Mouse (Mus musculus) heart, embryonic 15.5 days (tissue): ENCODE data around the gene Dusp9. TPM values are rescaled to one million over a fixed set of nuclear protein-coding genes. Genes with fewer than 3 reads are reported as not detected.

ENCODE experiments used
- ATAC-seq: fragments of 200-750 bp; cut with Nextera tagmentation; replicated peaks from 2 replicates; pipeline ENCODE4 v1.8.0; 2017; ENCODE audit warnings: low read depth, moderate TSS enrichment; ENCODE audit not compliant: insufficient number of reproducible peaks, insufficient read depth, low FRiP score
- H3K27ac ChIP-seq: fragments of 300-500 bp; sonication (generic); 2 replicates; pipeline ENCODE4 v1.5.1; 2015; ENCODE audit warnings: mild to moderate bottlenecking, inconsistent platforms
- H3K27me3 ChIP-seq: fragments of 300-500 bp; sonication (generic); 2 replicates; pipeline ENCODE4 v1.6.1; 2015; ENCODE audit warnings: inconsistent platforms
- H3K36me3 ChIP-seq: fragments of 300-500 bp; sonication (generic); 2 replicates; pipeline ENCODE4 v1.6.1; 2015; ENCODE audit warnings: mild to moderate bottlenecking, inconsistent platforms
- H3K4me1 ChIP-seq: fragments of 300-500 bp; sonication (generic); replicated peaks from 2 replicates; pipeline ENCODE4 v1.6.1; 2015; ENCODE audit warnings: inconsistent platforms
- H3K4me2 ChIP-seq: fragments of 300-500 bp; sonication (generic); 2 replicates; pipeline ENCODE4 v1.6.1; 2015; ENCODE audit warnings: inconsistent platforms, mild to moderate bottlenecking, moderate library complexity
- H3K4me3 ChIP-seq: fragments of 300-500 bp; sonication (generic); 2 replicates; pipeline ENCODE4 v1.5.1; 2015; ENCODE audit warnings: mild to moderate bottlenecking, inconsistent platforms
- H3K9ac ChIP-seq: fragments of 300-500 bp; sonication (generic); 2 replicates; pipeline ENCODE4 v1.6.1; 2015; ENCODE audit warnings: mild to moderate bottlenecking, inconsistent platforms
- H3K9me3 ChIP-seq: fragments of 300-500 bp; sonication (generic); replicated peaks from 2 replicates; pipeline ENCODE4 v1.6.1; 2016; ENCODE audit warnings: inconsistent platforms
- WGBS: fragments of 180-500 bp; shearing (Covaris S2); methylation state at CpG from one replicate; pipeline ENCODE4 v1.1.7; 2015; ENCODE audit warnings: mixed read lengths; 5-methylcytosine and 5-hydroxymethylcytosine counted together
- polyA plus RNA-seq: library from polyadenylated mRNA; unstranded; fragments of >200 nt; fragmentation: Nextera tagmentation; extraction: Ambion mirVana; gene quantifications from 2 replicates; pipeline ENCODE4 v1.2.1, GENCODE M21; 2015

The Dusp9 gene
- polyA plus RNA-seq, 1 experiment from 2014 or later: 1.4 TPM

DNA sequence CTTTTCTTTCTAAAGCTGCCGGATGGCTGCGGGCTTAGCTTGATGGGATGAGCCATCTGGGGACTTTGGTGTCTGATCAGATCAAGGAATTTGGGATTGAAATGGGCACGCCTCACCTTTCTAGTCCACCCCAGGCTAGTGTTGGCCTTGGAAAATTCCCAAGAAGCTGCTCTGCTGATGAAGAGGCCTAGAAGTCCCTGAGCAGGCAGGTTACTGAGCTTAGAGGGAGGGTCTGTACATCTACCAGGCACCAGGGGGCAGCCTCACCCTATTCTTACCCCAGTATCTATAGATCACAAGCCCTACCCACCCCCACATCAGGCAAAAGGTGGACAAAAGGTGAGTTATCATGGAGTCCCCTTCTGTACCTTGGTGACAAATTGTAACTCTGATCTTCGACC, 32.8 kb downstream of the Dusp9 start:
- H3K4me3 ChIP-seq: peak overlapping the region; percentile 67; the same call in 1 of the 2 replicates
- H3K27me3 ChIP-seq: no peaks in the 10 kb centered on the region
- peaks cover 11% of the 10 kb centered on the region for H3K4me1 ChIP-seq
- ATAC-seq: 0 out of 2 replicates have a peak, but pooled peaks have one; percentile 17
- H3K9ac ChIP-seq: no peak overlapping the region
- no peak overlapping the region for H3K4me2 ChIP-seq
- no peaks in the 10 kb centered on the region for H3K9me3 ChIP-seq
- peaks cover 5% of the 10 kb centered on the region; the same call in 1 of the 2 replicates for H3K36me3 ChIP-seq
- WGBS: 55% methylated on average over 4 of the region's 4 CpGs
- no peak overlapping the region for H3K27ac ChIP-seq

DNA sequence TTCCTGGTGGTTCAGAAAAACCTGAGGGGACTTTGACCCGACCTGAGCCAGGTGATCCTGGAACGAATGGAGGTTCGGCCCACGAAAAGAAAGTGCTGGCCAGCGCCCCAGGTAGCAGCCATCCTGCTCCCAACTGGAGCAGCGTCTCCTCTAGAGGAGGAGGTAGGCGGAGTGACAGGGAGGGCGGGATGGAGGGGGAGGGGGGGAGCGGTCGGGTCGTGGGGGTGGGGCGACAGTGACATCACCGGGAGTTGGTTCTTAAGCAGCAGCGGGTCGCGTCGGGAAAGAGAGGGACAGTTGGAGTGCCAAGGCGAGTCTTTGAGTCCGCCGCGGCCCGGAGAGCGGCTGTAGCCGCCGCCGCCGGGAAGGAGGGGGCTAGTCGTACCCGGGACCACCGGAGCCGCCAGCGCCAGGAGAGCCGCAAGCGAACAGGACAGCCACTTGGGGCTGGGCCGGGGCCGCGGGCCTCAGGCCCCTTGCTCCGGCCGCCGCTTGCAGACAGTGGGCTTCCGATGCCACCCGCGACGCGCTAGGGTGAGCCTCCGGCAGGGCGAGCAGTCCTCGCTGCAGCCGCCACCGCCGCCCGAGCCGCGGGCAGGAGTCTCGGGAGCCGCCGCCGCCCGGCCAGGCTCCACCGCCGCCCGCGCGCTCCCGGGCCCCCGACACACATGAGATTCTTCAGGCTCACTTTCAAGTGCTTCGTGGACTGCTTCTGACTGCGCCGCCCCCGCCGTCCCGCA, 33.8 kb downstream of the Dusp9 start, which contains the start of gene Slc6a8:
Gene Slc6a8, plus strand, starts transcription at position 272 of the 740 bp plus-strand sequence.
- WGBS: 9% methylated on average over 63 of the region's 72 CpGs
- Histone ChIP-seq H3K4me1 (peaks cover 11% of the 10 kb centered on the region), H3K4me2 (peak within 1 kb of the TSS; percentile 63), H3K9ac (peak within 1 kb of the TSS; percentile 78), H3K9me3 (no peaks in the 10 kb centered on the region), H3K27ac (peak within 1 kb of the TSS; percentile 85), H3K4me3 (peak within 1 kb of the TSS; percentile 67), H3K36me3 (peaks cover 6% of the 10 kb centered on the region; the same call in 1 of the 2 replicates), H3K27me3 (no peaks in the 10 kb centered on the region)
- peak; percentile 74 for ATAC-seq

GRCm38 (mm10) chrX:73673619-73673967, 34.4 kb downstream of the Dusp9 start:
- 0 out of 2 replicates have a peak, but pooled peaks have one; percentile 8 for ATAC-seq
- H3K9me3 ChIP-seq: no peaks in the 10 kb centered on the region
- H3K9ac ChIP-seq: peak overlapping the region; percentile 78
- 16% methylated on average over 35 of the region's 42 CpGs for WGBS
- peak overlapping the region; percentile 67 for H3K4me3 ChIP-seq
- no peaks in the 10 kb centered on the region for H3K27me3 ChIP-seq
- H3K4me1 ChIP-seq: peaks cover 11% of the 10 kb centered on the region
- H3K27ac ChIP-seq: peak overlapping the region; percentile 85
- peak overlapping the region; percentile 63 for H3K4me2 ChIP-seq
- peaks cover 6% of the 10 kb centered on the region; the same call in 1 of the 2 replicates for H3K36me3 ChIP-seq

DNA sequence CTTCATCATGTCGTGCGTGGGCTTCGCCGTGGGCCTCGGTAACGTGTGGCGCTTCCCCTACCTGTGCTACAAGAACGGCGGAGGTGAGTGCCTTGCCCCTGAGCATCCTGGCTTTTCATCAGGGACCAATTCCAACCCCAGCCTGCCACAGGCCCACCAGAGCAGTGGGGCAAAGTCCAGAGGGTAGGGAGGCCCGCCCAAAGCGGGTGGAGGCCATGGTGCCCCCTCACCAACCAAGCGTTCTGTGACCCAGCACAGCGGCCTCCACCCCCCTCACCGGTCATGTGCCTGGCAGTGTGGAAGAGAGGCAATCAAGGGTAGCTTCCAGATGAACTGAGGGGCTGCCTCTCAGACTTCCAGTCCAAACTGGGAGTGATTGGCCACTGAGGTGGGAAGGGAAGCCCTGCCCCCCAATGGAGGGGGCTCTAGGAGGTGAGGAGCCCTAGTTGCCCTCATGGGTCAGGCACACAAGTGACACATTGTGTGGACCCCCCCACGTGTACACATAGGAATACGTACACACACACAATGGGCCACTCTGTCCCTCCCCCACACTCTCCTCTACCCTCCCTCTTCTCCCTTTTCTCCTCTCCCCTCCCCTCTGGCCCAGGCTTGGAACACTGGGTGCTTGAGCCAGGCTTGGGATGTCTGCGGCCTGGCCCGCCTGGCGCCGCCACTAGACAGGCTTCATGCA, 34.9 kb downstream of the Dusp9 start:
- ATAC-seq: peak; percentile 16

DNA sequence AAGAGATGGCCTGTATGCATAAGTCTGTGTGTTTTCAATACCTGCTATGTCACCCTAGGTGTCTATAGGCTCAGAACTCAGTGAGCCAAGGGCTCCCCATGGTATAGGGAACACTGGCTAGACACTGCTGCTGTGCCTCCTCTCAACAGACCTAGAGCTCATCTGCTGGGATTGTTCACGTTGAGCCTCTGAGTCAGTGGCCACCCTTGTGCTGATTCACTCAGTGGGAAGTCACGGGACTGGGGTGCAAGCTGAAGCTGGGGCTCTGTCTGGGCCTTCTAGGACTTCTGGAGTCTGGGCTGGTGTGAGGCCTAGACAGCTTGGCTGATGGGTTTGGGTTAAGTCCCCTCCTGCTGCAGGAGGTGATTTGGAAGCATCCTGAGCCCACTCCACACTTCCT, 36.0 kb downstream of the Dusp9 start:
- no peak overlapping the region for H3K9ac ChIP-seq
- H3K27ac ChIP-seq: no peak overlapping the region
- H3K4me2 ChIP-seq: peak overlapping the region; percentile 63
- no peaks in the 10 kb centered on the region for H3K27me3 ChIP-seq
- peaks cover 6% of the 10 kb centered on the region; the same call in 1 of the 2 replicates for H3K36me3 ChIP-seq
- WGBS: 62% methylated on average over 2 of the region's 2 CpGs
- H3K4me1 ChIP-seq: peaks cover 11% of the 10 kb centered on the region
- no peak for ATAC-seq
- H3K4me3 ChIP-seq: peak overlapping the region; percentile 67
- H3K9me3 ChIP-seq: no peaks in the 10 kb centered on the region

More for the DNA sequence above, 34.9 kb downstream of the Dusp9 start:
- H3K36me3 ChIP-seq: peaks cover 6% of the 10 kb centered on the region; the same call in 1 of the 2 replicates
- peak overlapping the region; percentile 67 for H3K4me3 ChIP-seq
- H3K4me1 ChIP-seq: peaks cover 11% of the 10 kb centered on the region
- H3K27ac ChIP-seq: peak overlapping the region; percentile 85
- peak overlapping the region; percentile 78 for H3K9ac ChIP-seq
- peak overlapping the region; percentile 63 for H3K4me2 ChIP-seq
- 16% methylated on average over 20 of the region's 20 CpGs for WGBS
- no peaks in the 10 kb centered on the region for H3K27me3 ChIP-seq
- no peaks in the 10 kb centered on the region for H3K9me3 ChIP-seq

DNA sequence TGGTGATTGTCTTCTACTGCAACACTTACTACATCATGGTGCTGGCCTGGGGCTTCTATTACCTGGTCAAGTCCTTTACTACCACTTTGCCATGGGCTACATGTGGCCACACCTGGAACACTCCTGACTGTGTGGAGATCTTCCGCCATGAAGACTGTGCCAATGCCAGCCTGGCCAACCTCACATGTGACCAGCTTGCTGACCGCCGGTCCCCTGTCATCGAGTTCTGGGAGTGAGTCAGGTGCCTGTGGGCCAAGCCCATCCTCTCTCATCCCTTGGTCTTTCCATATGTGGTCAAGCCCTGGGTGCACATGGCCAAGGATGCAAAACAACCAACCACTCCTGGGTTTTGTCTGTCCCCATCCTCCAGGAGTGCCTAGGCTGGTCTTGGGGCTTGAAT, 37.4 kb downstream of the Dusp9 start:
- no peak overlapping the region for H3K9ac ChIP-seq
- ATAC-seq: no peak
- H3K4me2 ChIP-seq: no peak overlapping the region
- H3K9me3 ChIP-seq: no peaks in the 10 kb centered on the region
- 94% methylated on average over 4 of the region's 4 CpGs for WGBS
- H3K27me3 ChIP-seq: no peaks in the 10 kb centered on the region
- no peak overlapping the region for H3K4me3 ChIP-seq
- H3K4me1 ChIP-seq: peaks cover 11% of the 10 kb centered on the region
- H3K36me3 ChIP-seq: peaks cover 18% of the 10 kb centered on the region; the same call in 1 of the 2 replicates
- no peak overlapping the region for H3K27ac ChIP-seq

- Histone ChIP-seq H3K27ac (no peak overlapping the region), H3K4me3 (no peak overlapping the region), H3K9me3 (no peaks in the 10 kb centered on the region), H3K4me1 (peaks cover 2% of the 10 kb centered on the region; the same call in 1 of the 2 replicates), H3K27me3 (no peaks in the 10 kb centered on the region), H3K36me3 (peaks cover 32% of the 10 kb centered on the region), H3K9ac (no peak overlapping the region), H3K4me2 (no peak overlapping the region)
- WGBS: 84% methylated on average over 2 of the region's 2 CpGs
- no peak for ATAC-seq
Observed at GRCm38 (mm10) chrX:73684156-73684555, 44.9 kb downstream of the Dusp9 start.

- Histone ChIP-seq H3K9ac (no peak overlapping the region), H3K4me3 (no peak overlapping the region), H3K4me2 (no peak overlapping the region), H3K9me3 (no peaks in the 10 kb centered on the region), H3K27me3 (no peaks in the 10 kb centered on the region), H3K4me1 (peaks cover 2% of the 10 kb centered on the region; the same call in 1 of the 2 replicates), H3K36me3 (peaks cover 32% of the 10 kb centered on the region), H3K27ac (peak overlapping the region; percentile 79)
- ATAC-seq: no peak
Observed at GRCm38 (mm10) chrX:73684978-73685377, 45.8 kb downstream of the Dusp9 start.

DNA sequence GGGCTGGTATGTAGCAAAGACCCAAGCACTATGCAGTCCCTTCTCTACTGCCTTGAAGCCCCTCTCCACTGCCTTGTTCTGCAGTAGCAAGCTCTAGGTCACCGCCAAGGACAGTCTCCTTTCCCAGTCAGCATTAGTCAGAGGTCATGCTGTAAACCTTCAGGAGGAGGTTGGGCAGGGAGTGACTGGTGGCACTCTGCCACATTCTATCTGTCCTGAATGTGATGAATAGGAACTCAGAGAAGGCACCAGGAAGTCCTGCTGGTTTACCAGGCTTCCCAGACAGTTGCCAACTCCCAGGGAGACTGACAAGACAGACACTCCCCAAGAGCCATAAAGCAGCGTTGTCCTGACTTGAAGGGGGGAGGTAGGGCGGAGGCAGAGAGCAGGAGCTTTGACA, 46.4 kb downstream of the Dusp9 start:
- no peak overlapping the region for H3K4me2 ChIP-seq
- peak overlapping the region; percentile 79 for H3K27ac ChIP-seq
- H3K27me3 ChIP-seq: no peaks in the 10 kb centered on the region
- H3K4me1 ChIP-seq: peaks cover 2% of the 10 kb centered on the region; the same call in 1 of the 2 replicates
- peak; percentile 72; the same call in 1 of the 2 replicates for ATAC-seq
- 52% methylated on average over 3 of the region's 3 CpGs for WGBS
- no peaks in the 10 kb centered on the region for H3K9me3 ChIP-seq
- no peak overlapping the region for H3K9ac ChIP-seq
- no peak overlapping the region for H3K4me3 ChIP-seq
- peaks cover 28% of the 10 kb centered on the region for H3K36me3 ChIP-seq

DNA sequence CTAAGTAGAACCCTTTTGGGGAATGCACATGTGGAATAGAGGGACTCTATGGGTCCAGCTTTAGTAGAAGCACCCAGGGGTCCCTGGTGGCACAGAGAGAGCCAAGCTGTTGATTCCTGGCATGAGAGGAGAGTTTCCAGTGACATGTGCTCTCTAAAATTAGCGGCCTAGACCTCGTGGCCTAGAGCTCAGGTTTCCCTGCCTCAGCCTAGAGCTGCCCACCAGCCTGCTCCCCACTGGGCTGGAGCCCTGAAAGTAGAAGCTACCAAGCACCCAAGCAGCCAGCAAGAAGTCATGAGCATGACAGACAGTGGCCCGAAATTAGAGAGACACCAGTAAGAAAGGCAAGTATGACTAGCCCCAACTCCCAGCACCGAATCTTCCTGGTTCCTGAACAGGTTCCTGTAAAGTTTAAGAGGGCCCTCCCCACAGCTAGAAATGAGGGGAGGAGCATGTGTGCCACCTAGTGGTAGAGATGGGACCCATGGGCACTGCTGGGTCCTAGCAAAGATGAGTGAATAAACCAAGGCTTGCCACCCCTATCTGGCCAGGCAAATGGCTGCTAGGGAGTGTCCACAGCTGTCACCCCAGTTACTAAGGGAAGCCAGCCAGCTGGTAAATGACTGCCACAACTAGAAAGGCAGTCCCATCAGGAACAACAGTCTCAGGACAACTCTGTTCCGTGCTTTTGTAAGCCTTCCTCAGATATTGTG, 51.9 kb downstream of the Dusp9 start:
- no peak overlapping the region for H3K4me2 ChIP-seq
- no peak overlapping the region for H3K4me3 ChIP-seq
- H3K36me3 ChIP-seq: peaks cover 18% of the 10 kb centered on the region
- no peak overlapping the region for H3K9ac ChIP-seq
- 0 out of 2 replicates have a peak, but pooled peaks have one; percentile 43 for ATAC-seq
- H3K27me3 ChIP-seq: no peaks in the 10 kb centered on the region
- no peaks in the 10 kb centered on the region for H3K9me3 ChIP-seq
- WGBS: 55% methylated on average over 5 of the region's 5 CpGs
- H3K27ac ChIP-seq: 0 out of 2 replicates have a peak overlapping the region, but pooled peaks have one; percentile 24
- no peaks in the 10 kb centered on the region; the same call in 1 of the 2 replicates for H3K4me1 ChIP-seq
